Mouse (Mus musculus): ENCODE measurements at regions not wholly inside any gene's neighbourhood (a gene's known extent, or its start where the extent isn't known, plus 50 kb on each side); places are given as distances from the start of the nearest gene placed in this dataset.

DNA sequence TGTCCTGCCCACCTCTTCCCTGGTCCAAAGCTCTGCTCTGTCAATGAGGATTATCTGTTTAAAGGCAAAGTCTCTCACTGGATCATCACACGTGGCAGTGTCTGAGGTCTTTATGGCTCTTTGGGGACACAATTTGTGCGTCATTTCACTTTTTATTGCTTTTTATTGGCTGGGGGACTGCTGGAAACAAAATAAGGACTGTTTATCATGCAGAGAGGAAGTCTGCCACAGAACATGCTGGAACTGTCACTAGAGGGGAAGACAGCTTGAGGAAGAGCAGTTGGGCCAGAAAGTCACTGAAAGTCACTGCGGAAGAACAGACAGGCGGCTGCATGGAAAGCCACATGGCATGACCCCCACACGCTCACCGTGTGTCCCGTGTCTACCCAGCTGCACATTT lies 180.1 kb upstream of the Ajap1 start:
- no peak for TF ChIP-seq EP300 (IDR thresholded peaks at IDR 0.05; ENCODE audit: low read depth)
- TF ChIP-seq CTCF (IDR thresholded peaks at IDR 0.05; ENCODE audit: low read depth) = no peak
